Comparison of ENCODE assay signal across 8 mouse cellular contexts in genomic region chr8:11392739-11393138, GRCm38 (mm10).
DNase-seq lines count a peak whose midpoint lies in the region; ATAC-seq and TF ChIP-seq lines count a peak whose summit lies in the region.

No protein-coding gene starts in this region.

- peaks cover 23% of the 10 kb centered on the region for H3K4me1 ChIP-seq in embryonic facial prominence, embryonic 15.5 days
- peaks cover 64% of the 10 kb centered on the region for H3K4me1 ChIP-seq in heart, embryonic 15.5 days (replicated peaks)
- no peaks in the 10 kb centered on the region; the same call in 1 of the 2 replicates for H3K4me1 ChIP-seq in midbrain, embryonic 16.5 days (ENCODE audit: control insufficient read depth, insufficient read depth, low read length)

- no peak overlapping the region for H3K9ac ChIP-seq in embryonic facial prominence, embryonic 15.5 days
- H3K9ac ChIP-seq in heart, embryonic 15.5 days = no peak overlapping the region
- H3K9ac ChIP-seq in midbrain, embryonic 16.5 days (ENCODE audit: low read depth, low read length) = no peak overlapping the region

- H3K4me3 ChIP-seq in left cerebral cortex, adult 2 months = no peak overlapping the region
- no peak overlapping the region for H3K4me3 ChIP-seq in embryonic facial prominence, embryonic 15.5 days (replicated peaks)
- H3K4me3 ChIP-seq in heart, embryonic 15.5 days = no peak overlapping the region
- no peak overlapping the region for H3K4me3 ChIP-seq in midbrain, embryonic 16.5 days (ENCODE audit: low read depth, low read length)

- no peaks in the 10 kb centered on the region for H3K36me3 ChIP-seq in embryonic facial prominence, embryonic 15.5 days
- H3K36me3 ChIP-seq in heart, embryonic 15.5 days = 0 out of 2 replicates have a peak, but pooled peaks cover 2% of the 10 kb centered on the region
- no peaks in the 10 kb centered on the region for H3K36me3 ChIP-seq in midbrain, embryonic 16.5 days (ENCODE audit: control insufficient read depth, insufficient read depth, low read length)

- H3K4me2 ChIP-seq in embryonic facial prominence, embryonic 15.5 days (replicated peaks) = no peak overlapping the region
- no peak overlapping the region; the same call in 1 of the 2 replicates for H3K4me2 ChIP-seq in heart, embryonic 15.5 days
- H3K4me2 ChIP-seq in midbrain, embryonic 16.5 days (ENCODE audit: low read length) = no peak overlapping the region

- H3K27me3 ChIP-seq in embryonic facial prominence, embryonic 15.5 days = no peaks in the 10 kb centered on the region
- no peaks in the 10 kb centered on the region for H3K27me3 ChIP-seq in heart, embryonic 15.5 days
- H3K27me3 ChIP-seq in midbrain, embryonic 16.5 days (ENCODE audit: control insufficient read depth, insufficient read depth, low read depth, low read length) = no peaks in the 10 kb centered on the region

- peak; percentile 98 for TF ChIP-seq CTCF in left cerebral cortex, adult 2 months (IDR thresholded peaks at IDR 0.05)

- no peaks in the 10 kb centered on the region for H3K9me3 ChIP-seq in embryonic facial prominence, embryonic 15.5 days (replicated peaks)
- no peaks in the 10 kb centered on the region for H3K9me3 ChIP-seq in heart, embryonic 15.5 days (replicated peaks)
- H3K9me3 ChIP-seq in midbrain, embryonic 16.5 days (replicated peaks; ENCODE audit: control insufficient read depth, low read length, poor library complexity, severe bottlenecking) = no peaks in the 10 kb centered on the region

- ATAC-seq in embryonic facial prominence, embryonic 15.5 days (ENCODE audit: insufficient number of reproducible peaks, low FRiP score, low TSS enrichment, low read depth) = peak; percentile 44; the same call in 1 of the 2 replicates
- no peak for ATAC-seq in heart, embryonic 15.5 days (replicated peaks; ENCODE audit: insufficient number of reproducible peaks, insufficient read depth, low FRiP score, low read depth)
- ATAC-seq in midbrain, embryonic 16.5 days = no peak

- no peak overlapping the region for H3K27ac ChIP-seq in left cerebral cortex, adult 2 months
- peak overlapping the region; percentile 72 for H3K27ac ChIP-seq in embryonic facial prominence, embryonic 15.5 days (replicated peaks)
- peak overlapping the region; percentile 83 for H3K27ac ChIP-seq in heart, embryonic 15.5 days
- 0 out of 2 replicates have a peak overlapping the region, but pooled peaks have one; percentile 34 for H3K27ac ChIP-seq in midbrain, embryonic 16.5 days (ENCODE audit: low read length)

- peak in 1 of 2 experiments; percentile 68 for DNase-seq in left cerebral cortex, adult 2 months (ENCODE audit: extremely low spot score in 1 of 2, low spot score in 2 of 2)
- DNase-seq in left cerebral cortex, adult 8-10 months (ENCODE audit: low spot score in 2 of 2) = no peak
- DNase-seq in adrenal gland, postnatal 36 days = peak; percentile 83 to 84
- peak; percentile 79 for DNase-seq in layer of hippocampus, postnatal 10 days (ENCODE audit: low spot score in 2 of 2)
- DNase-seq in thymus, postnatal 4 days = peak; percentile 63

- 4% methylated on average over 1 of the region's 1 CpGs for WGBS in embryonic facial prominence, embryonic 15.5 days
- WGBS in heart, embryonic 15.5 days = 10% methylated on average over 1 of the region's 1 CpGs
- 9% methylated on average over 1 of the region's 1 CpGs for WGBS in midbrain, embryonic 16.5 days

- intact Hi-C loops in left cerebral cortex, adult 2 months (cut with DNase I) = loop anchor here (1.0 kb wide), 1 partner anchor 139 kb away; no protein-coding TSS in a partner anchor

Comparison
In these comparisons a context has a peak if more than half of its experiments do, and no peak if none do; other contexts are left out.
1. DNase-seq: peak in adrenal gland, postnatal 36 days (2 of 2), layer of hippocampus, postnatal 10 days (2 of 2) and thymus, postnatal 4 days (single experiment); none in left cerebral cortex, adult 8-10 months (0 of 2).